Mouse (Mus musculus): ENCODE results near the gene Nelfa. TPM values are rescaled to one million over a fixed set of nuclear protein-coding genes. Genes with fewer than 3 reads are reported as not detected.
"Not testable (repeated sequence)": the region's sequence is repeated elsewhere in the genome, so short reads cannot be mapped to it uniquely, and the experiment has no call there.

Gene Nelfa
- polyA plus RNA-seq, 1 experiment from 2014 or later: 57.7 TPM

- H3K9me3 ChIP-seq (replicated peaks; ENCODE audit: control insufficient read depth, low read length): no peaks in the 10 kb centered on the region; the same call in 1 of the 2 replicates
- no peak overlapping the region for H3K4me2 ChIP-seq (ENCODE audit: low read depth, low read length)
- no peaks in the 10 kb centered on the region for H3K36me3 ChIP-seq (replicated peaks; ENCODE audit: control insufficient read depth, insufficient read depth, low read depth, low read length)
- H3K27me3 ChIP-seq (ENCODE audit: control insufficient read depth, insufficient read depth, low read length): no peaks in the 10 kb centered on the region
- H3K9ac ChIP-seq (replicated peaks; ENCODE audit: low read length): no peak overlapping the region
- DNase-seq (ENCODE audit: low spot score): peak; percentile 60
- H3K4me3 ChIP-seq (ENCODE audit: low read depth, low read length): no peak overlapping the region
- no peak overlapping the region for H3K27ac ChIP-seq (replicated peaks; ENCODE audit: low read depth, low read length)
- WGBS: 44% methylated on average over 10 of the region's 10 CpGs
- no peaks in the 10 kb centered on the region for H3K4me1 ChIP-seq (ENCODE audit: control insufficient read depth, insufficient read depth, low read length)
- ATAC-seq (replicated peaks; ENCODE audit: insufficient number of reproducible peaks, low FRiP score, low TSS enrichment, low read depth): no peak
Observed at GRCm38 (mm10) chr5:33954354-33954753, 18.1 kb upstream of the Nelfa start.

GRCm38 (mm10) chr5:33953471-33954185, 17.4 kb upstream of the Nelfa start:
- ATAC-seq (replicated peaks; ENCODE audit: insufficient number of reproducible peaks, low FRiP score, low TSS enrichment, low read depth): no peak
- no peaks in the 10 kb centered on the region for H3K36me3 ChIP-seq (replicated peaks; ENCODE audit: control insufficient read depth, insufficient read depth, low read depth, low read length)

GRCm38 (mm10) chr5:33948314-33948713, 12.1 kb upstream of the Nelfa start:
- Histone ChIP-seq H3K9me3 (replicated peaks; ENCODE audit: control insufficient read depth, low read length) (no peaks in the 10 kb centered on the region), H3K4me1 (ENCODE audit: control insufficient read depth, insufficient read depth, low read length) (no peaks in the 10 kb centered on the region), H3K4me2 (ENCODE audit: low read depth, low read length) (no peak overlapping the region), H3K27ac (replicated peaks; ENCODE audit: low read depth, low read length) (no peak overlapping the region), H3K4me3 (ENCODE audit: low read depth, low read length) (no peak overlapping the region), H3K9ac (replicated peaks; ENCODE audit: low read length) (no peak overlapping the region), H3K27me3 (ENCODE audit: control insufficient read depth, insufficient read depth, low read length) (no peaks in the 10 kb centered on the region), H3K36me3 (replicated peaks; ENCODE audit: control insufficient read depth, insufficient read depth, low read depth, low read length) (no peaks in the 10 kb centered on the region)
- 92% methylated on average over 4 of the region's 4 CpGs for WGBS
- ATAC-seq (replicated peaks; ENCODE audit: insufficient number of reproducible peaks, low FRiP score, low TSS enrichment, low read depth): no peak
- DNase-seq (ENCODE audit: low spot score): no peak

More at GRCm38 (mm10) chr5:33953471-33954185, 17.4 kb upstream of the Nelfa start:
- Histone ChIP-seq H3K4me1 (ENCODE audit: control insufficient read depth, insufficient read depth, low read length) (no peaks in the 10 kb centered on the region), H3K9ac (replicated peaks; ENCODE audit: low read length) (no peak overlapping the region), H3K9me3 (replicated peaks; ENCODE audit: control insufficient read depth, low read length) (no peaks in the 10 kb centered on the region; the same call in 1 of the 2 replicates), H3K4me2 (ENCODE audit: low read depth, low read length) (no peak overlapping the region), H3K4me3 (ENCODE audit: low read depth, low read length) (no peak overlapping the region), H3K27me3 (ENCODE audit: control insufficient read depth, insufficient read depth, low read length) (no peaks in the 10 kb centered on the region), H3K27ac (replicated peaks; ENCODE audit: low read depth, low read length) (no peak overlapping the region)
- no peak for DNase-seq (ENCODE audit: low spot score)
- 87% methylated on average over 17 of the region's 17 CpGs for WGBS

GRCm38 (mm10) chr5:33947035-33947434, 10.8 kb upstream of the Nelfa start:
- H3K4me2 ChIP-seq (ENCODE audit: low read depth, low read length); H3K36me3 ChIP-seq (replicated peaks; ENCODE audit: control insufficient read depth, insufficient read depth, low read depth, low read length); H3K27me3 ChIP-seq (ENCODE audit: control insufficient read depth, insufficient read depth, low read length); H3K9me3 ChIP-seq (replicated peaks; ENCODE audit: control insufficient read depth, low read length); H3K9ac ChIP-seq (replicated peaks; ENCODE audit: low read length); DNase-seq (ENCODE audit: low spot score); H3K4me3 ChIP-seq (ENCODE audit: low read depth, low read length); ATAC-seq (replicated peaks; ENCODE audit: insufficient number of reproducible peaks, low FRiP score, low TSS enrichment, low read depth); H3K27ac ChIP-seq (replicated peaks; ENCODE audit: low read depth, low read length); H3K4me1 ChIP-seq (ENCODE audit: control insufficient read depth, insufficient read depth, low read length): not testable (repeated sequence)
- 82% methylated on average over 16 of the region's 16 CpGs for WGBS

GRCm38 (mm10) chr5:33938448-33938847, 2.2 kb upstream of the Nelfa start:
- 88% methylated on average over 3 of the region's 3 CpGs for WGBS
- Histone ChIP-seq H3K9me3 (replicated peaks; ENCODE audit: control insufficient read depth, low read length) (no peaks in the 10 kb centered on the region; the same call in 1 of the 2 replicates), H3K9ac (replicated peaks; ENCODE audit: low read length) (no peak overlapping the region), H3K27ac (replicated peaks; ENCODE audit: low read depth, low read length) (no peak overlapping the region), H3K27me3 (ENCODE audit: control insufficient read depth, insufficient read depth, low read length) (no peaks in the 10 kb centered on the region), H3K4me1 (ENCODE audit: control insufficient read depth, insufficient read depth, low read length) (no peaks in the 10 kb centered on the region), H3K4me2 (ENCODE audit: low read depth, low read length) (no peak overlapping the region), H3K36me3 (replicated peaks; ENCODE audit: control insufficient read depth, insufficient read depth, low read depth, low read length) (no peaks in the 10 kb centered on the region; the same call in 1 of the 2 replicates), H3K4me3 (ENCODE audit: low read depth, low read length) (no peak overlapping the region)
- ATAC-seq (replicated peaks; ENCODE audit: insufficient number of reproducible peaks, low FRiP score, low TSS enrichment, low read depth) (no peak), DNase-seq (ENCODE audit: low spot score) (no peak)

DNA sequence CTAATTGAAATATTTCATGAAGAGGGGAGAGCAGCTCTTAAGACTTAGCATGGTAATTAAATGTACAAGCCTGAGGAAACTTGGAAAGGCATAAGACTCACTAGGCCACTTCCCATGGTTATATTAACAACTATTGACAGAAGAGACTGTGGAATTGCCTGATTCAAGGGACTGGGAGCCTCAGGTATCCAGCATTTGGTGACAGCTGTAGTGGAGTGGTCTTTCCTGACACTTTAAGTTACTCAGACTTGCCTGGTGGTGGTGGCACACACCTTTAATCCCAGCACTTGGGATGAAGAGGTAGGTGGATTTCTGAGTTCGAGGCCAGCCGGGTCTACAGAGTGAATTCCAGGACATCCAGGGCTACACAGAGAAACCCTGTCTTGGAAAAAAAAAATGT, 1.0 kb upstream of the Nelfa start:
- H3K4me2 ChIP-seq (ENCODE audit: low read depth, low read length): peak overlapping the region; percentile 67; the same call in 1 of the 2 replicates
- ATAC-seq (replicated peaks; ENCODE audit: insufficient number of reproducible peaks, low FRiP score, low TSS enrichment, low read depth) (no peak), DNase-seq (ENCODE audit: low spot score) (no peak)
- H3K27me3 ChIP-seq (ENCODE audit: control insufficient read depth, insufficient read depth, low read length): no peaks in the 10 kb centered on the region
- no peaks in the 10 kb centered on the region; the same call in 1 of the 2 replicates for H3K36me3 ChIP-seq (replicated peaks; ENCODE audit: control insufficient read depth, insufficient read depth, low read depth, low read length)
- no peaks in the 10 kb centered on the region; the same call in 1 of the 2 replicates for H3K9me3 ChIP-seq (replicated peaks; ENCODE audit: control insufficient read depth, low read length)
- WGBS: 98% methylated on average over 2 of the region's 2 CpGs
- no peaks in the 10 kb centered on the region for H3K4me1 ChIP-seq (ENCODE audit: control insufficient read depth, insufficient read depth, low read length)
- H3K9ac ChIP-seq (replicated peaks; ENCODE audit: low read length): no peak overlapping the region; the same call in 1 of the 2 replicates
- H3K27ac ChIP-seq (replicated peaks; ENCODE audit: low read depth, low read length): no peak overlapping the region
- no peak overlapping the region for H3K4me3 ChIP-seq (ENCODE audit: low read depth, low read length)

DNA sequence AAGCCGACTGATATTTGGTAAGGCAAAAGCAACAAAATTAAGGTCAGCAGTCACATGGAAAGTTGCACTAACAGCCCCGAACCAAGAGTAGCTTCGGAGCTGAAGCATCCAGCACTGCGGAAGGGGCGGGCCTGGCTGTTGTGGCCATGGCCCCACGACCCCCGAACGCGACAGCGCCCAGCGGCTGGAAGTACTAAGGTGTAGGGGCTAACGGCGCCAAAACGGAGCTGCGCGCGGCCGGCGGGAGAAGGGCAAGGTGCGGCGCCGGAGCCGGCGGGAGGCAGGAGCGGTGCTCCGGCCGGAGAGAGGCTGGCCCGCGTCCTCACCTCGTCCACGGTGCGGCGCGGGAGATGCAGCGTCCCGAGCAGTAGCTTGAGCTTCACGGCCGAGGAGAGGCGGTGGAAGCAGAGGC, 507 bp downstream of the Nelfa start:
- Histone ChIP-seq H3K4me1 (ENCODE audit: control insufficient read depth, insufficient read depth, low read length) (no peaks in the 10 kb centered on the region), H3K9me3 (replicated peaks; ENCODE audit: control insufficient read depth, low read length) (no peaks in the 10 kb centered on the region; the same call in 1 of the 2 replicates), H3K27ac (replicated peaks; ENCODE audit: low read depth, low read length) (peak overlapping the region; percentile 85), H3K27me3 (ENCODE audit: control insufficient read depth, insufficient read depth, low read length) (no peaks in the 10 kb centered on the region), H3K9ac (replicated peaks; ENCODE audit: low read length) (peak overlapping the region; percentile 91), H3K4me3 (ENCODE audit: low read depth, low read length) (peak overlapping the region; percentile 80), H3K4me2 (ENCODE audit: low read depth, low read length) (peak overlapping the region; percentile 44), H3K36me3 (replicated peaks; ENCODE audit: control insufficient read depth, insufficient read depth, low read depth, low read length) (no peaks in the 10 kb centered on the region; the same call in 1 of the 2 replicates)
- ATAC-seq (replicated peaks; ENCODE audit: insufficient number of reproducible peaks, low FRiP score, low TSS enrichment, low read depth) (peak; percentile 49), DNase-seq (ENCODE audit: low spot score) (peak; percentile 68)
- WGBS: under 1% methylated on average over 39 of the region's 39 CpGs

DNA sequence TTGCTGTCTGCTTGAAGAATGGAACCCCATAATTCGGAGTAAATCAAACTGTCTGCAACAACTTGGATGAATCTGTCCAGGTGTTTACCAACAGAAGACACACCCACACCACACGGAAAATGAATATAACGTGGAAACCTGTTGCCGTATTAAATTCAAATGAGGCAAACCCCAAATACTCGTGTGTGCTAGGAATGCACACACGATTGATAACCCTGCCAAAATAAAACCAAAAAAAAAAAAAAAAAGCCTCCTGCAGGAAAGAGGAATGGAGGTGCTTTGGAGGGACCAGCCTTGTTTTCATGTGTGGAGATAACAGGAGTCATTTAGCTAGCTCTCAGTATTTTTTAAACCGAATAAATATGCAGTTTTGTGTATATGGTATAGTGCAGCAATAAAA, 1.3 kb downstream of the Nelfa start:
- H3K9ac ChIP-seq (replicated peaks; ENCODE audit: low read length): no peak overlapping the region
- ATAC-seq (replicated peaks; ENCODE audit: insufficient number of reproducible peaks, low FRiP score, low TSS enrichment, low read depth) (no peak), DNase-seq (ENCODE audit: low spot score) (no peak)
- no peaks in the 10 kb centered on the region for H3K9me3 ChIP-seq (replicated peaks; ENCODE audit: control insufficient read depth, low read length)
- peak overlapping the region; percentile 44 for H3K4me2 ChIP-seq (ENCODE audit: low read depth, low read length)
- no peaks in the 10 kb centered on the region for H3K27me3 ChIP-seq (ENCODE audit: control insufficient read depth, insufficient read depth, low read length)
- no peak overlapping the region for H3K27ac ChIP-seq (replicated peaks; ENCODE audit: low read depth, low read length)
- no peaks in the 10 kb centered on the region for H3K4me1 ChIP-seq (ENCODE audit: control insufficient read depth, insufficient read depth, low read length)
- H3K36me3 ChIP-seq (replicated peaks; ENCODE audit: control insufficient read depth, insufficient read depth, low read depth, low read length): peaks cover 2% of the 10 kb centered on the region
- WGBS: 86% methylated on average over 7 of the region's 7 CpGs
- H3K4me3 ChIP-seq (ENCODE audit: low read depth, low read length): peak overlapping the region; percentile 80

Data from embryonic facial prominence, embryonic 11.5 days (tissue).